Mouse (Mus musculus): ENCODE data around the gene Cerkl. TPM values are rescaled to one million over a fixed set of nuclear protein-coding genes. Genes with fewer than 3 reads are reported as not detected.
A peak's percentile ranks its signal among the peaks of the same experiment; 100 is the strongest.

The Cerkl gene
- polyA plus RNA-seq, 1 experiment from 2014 or later = 1.8 TPM

DNA sequence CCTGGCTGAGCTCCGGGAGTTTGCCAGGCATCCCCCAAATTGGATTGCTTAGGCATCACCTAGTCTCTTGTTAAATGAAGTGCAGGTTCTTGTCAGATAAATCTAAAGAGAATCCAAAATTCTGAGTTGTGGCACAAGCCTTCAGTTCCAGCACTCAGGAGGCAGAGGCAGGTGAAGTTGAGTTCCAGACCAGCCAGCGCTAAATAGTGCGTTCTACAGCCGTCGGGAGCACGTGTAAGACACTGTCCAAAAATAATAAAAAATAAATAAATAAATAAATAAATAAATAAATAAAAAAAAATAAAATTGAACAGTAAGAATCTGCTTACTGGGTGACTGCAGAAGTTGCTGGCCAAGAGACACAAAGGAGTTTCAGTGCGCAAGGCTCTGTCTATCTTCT lies 27.5 kb downstream of the Cerkl start:
- H3K36me3 ChIP-seq = no peaks in the 10 kb centered on the region
- no peak for DNase-seq (ENCODE audit: low spot score)
- no peaks in the 10 kb centered on the region for H3K9me3 ChIP-seq
- H3K4me1 ChIP-seq (replicated peaks) = peaks cover 18% of the 10 kb centered on the region; the same call in 1 of the 2 replicates
- peaks cover 34% of the 10 kb centered on the region for H3K27me3 ChIP-seq (ENCODE audit: insufficient read depth, poor library complexity, severe bottlenecking)
- H3K4me3 ChIP-seq = peak overlapping the region; percentile 66
- 9% methylated on average over 7 of the region's 7 CpGs for WGBS
- peak overlapping the region; percentile 83; the same call in 1 of the 2 replicates for H3K27ac ChIP-seq

DNA sequence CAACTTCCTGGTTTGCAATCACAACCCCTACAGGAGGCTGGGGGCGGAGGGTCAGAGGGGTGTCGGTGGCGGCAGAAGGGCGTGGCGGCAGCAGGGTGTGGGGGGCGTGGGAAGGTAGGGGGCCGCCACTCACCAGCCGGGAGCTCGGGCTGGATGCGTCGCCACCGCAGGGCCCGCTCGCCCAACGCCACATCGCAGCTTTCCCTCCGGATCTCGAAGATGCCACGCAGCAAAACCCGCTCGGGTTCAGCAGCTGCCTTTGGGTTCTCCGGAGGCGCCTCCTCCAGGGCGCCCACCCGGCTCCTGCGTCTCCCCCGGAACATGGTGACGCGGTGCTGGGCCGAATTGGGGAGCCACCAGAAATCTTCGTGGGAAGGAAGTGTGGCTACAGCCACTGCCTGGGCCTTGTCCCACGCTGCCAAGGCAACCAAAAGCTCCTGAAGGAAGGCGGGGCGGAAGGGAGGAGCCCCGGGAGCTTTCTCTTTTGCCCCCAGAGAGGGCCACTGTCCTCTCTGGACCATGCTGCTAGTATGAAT lies 27.9 kb downstream of the Cerkl start:
- DNase-seq (ENCODE audit: low spot score) = peak; percentile 58
- Histone ChIP-seq H3K9me3 (no peaks in the 10 kb centered on the region), H3K4me3 (peak overlapping the region; percentile 66), H3K4me1 (replicated peaks) (peaks cover 18% of the 10 kb centered on the region; the same call in 1 of the 2 replicates), H3K36me3 (no peaks in the 10 kb centered on the region), H3K27me3 (ENCODE audit: insufficient read depth, poor library complexity, severe bottlenecking) (peaks cover 34% of the 10 kb centered on the region), H3K27ac (peak overlapping the region; percentile 83)
- under 1% methylated on average over 35 of the region's 35 CpGs for WGBS

DNA sequence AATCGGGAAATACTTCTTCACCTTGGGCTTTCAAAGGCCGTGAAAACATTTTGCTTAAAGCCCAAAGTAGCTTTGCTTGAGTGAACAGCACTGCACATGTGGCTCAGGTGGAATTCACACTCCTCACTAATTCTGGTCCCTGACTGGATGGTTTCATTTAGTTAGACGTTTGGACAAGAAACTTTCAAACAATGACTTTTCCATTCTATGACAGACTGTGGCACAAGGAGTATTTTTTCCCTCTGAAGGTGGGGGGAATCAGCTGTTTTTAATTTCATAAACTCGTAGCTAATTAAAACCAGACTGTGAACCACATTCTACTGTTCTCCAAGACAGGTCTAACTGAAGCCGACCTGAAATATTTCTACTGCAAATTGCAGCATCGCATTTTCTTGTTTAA lies 28.6 kb downstream of the Cerkl start:
- no peak for DNase-seq (ENCODE audit: low spot score)
- Histone ChIP-seq H3K36me3 (no peaks in the 10 kb centered on the region), H3K27me3 (ENCODE audit: insufficient read depth, poor library complexity, severe bottlenecking) (peaks cover 34% of the 10 kb centered on the region), H3K4me3 (peak overlapping the region; percentile 66; the same call in 1 of the 2 replicates), H3K4me1 (replicated peaks) (peaks cover 18% of the 10 kb centered on the region; the same call in 1 of the 2 replicates), H3K27ac (no peak overlapping the region), H3K9me3 (no peaks in the 10 kb centered on the region)
- 30% methylated on average over 6 of the region's 6 CpGs for WGBS

DNA sequence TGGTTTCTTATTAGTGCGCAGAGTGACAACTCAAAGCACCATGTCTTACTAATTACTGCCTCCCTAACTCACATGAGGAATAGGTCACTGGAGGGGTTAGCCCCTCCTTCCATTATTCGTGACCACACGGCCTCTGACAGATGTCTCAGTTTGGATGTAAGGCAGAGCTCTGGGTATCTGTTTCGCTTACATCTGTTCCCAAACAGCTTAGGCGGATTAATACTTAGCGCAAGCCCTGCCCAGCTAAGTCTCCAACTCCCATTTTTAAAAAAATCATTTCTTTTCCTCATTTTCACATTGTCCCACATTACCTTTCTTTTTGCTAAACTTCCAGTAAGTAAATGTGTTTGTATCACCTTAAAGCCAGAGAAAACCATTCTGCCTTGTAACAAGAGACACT lies 34.9 kb downstream of the Cerkl start:
- no peaks in the 10 kb centered on the region for H3K9me3 ChIP-seq
- peaks cover 14% of the 10 kb centered on the region for H3K4me1 ChIP-seq (replicated peaks)
- 33% methylated on average over 6 of the region's 6 CpGs for WGBS
- H3K27ac ChIP-seq = no peak overlapping the region
- H3K36me3 ChIP-seq = no peaks in the 10 kb centered on the region
- no peak overlapping the region for H3K4me3 ChIP-seq
- DNase-seq (ENCODE audit: low spot score) = peak; percentile 37
- H3K27me3 ChIP-seq (ENCODE audit: insufficient read depth, poor library complexity, severe bottlenecking) = peaks cover 3% of the 10 kb centered on the region; the same call in 1 of the 2 replicates

GRCm38 (mm10) chr2:79414505-79414904 lies 42.1 kb downstream of the Cerkl start:
- WGBS = 84% methylated on average over 7 of the region's 7 CpGs
- no peak for DNase-seq (ENCODE audit: low spot score)
- Histone ChIP-seq H3K27ac (no peak overlapping the region; the same call in 1 of the 2 replicates), H3K27me3 (ENCODE audit: insufficient read depth, poor library complexity, severe bottlenecking) (no peaks in the 10 kb centered on the region), H3K36me3 (no peaks in the 10 kb centered on the region), H3K4me1 (replicated peaks) (peaks cover 3% of the 10 kb centered on the region; the same call in 1 of the 2 replicates), H3K9me3 (no peaks in the 10 kb centered on the region), H3K4me3 (no peak overlapping the region)

- Histone ChIP-seq H3K4me1 (replicated peaks) (peaks cover 3% of the 10 kb centered on the region; the same call in 1 of the 2 replicates), H3K9me3 (no peaks in the 10 kb centered on the region), H3K27me3 (ENCODE audit: insufficient read depth, poor library complexity, severe bottlenecking) (no peaks in the 10 kb centered on the region), H3K4me3 (no peak overlapping the region), H3K27ac (no peak overlapping the region), H3K36me3 (no peaks in the 10 kb centered on the region)
- DNase-seq (ENCODE audit: low spot score) = no peak
- 90% methylated on average over 3 of the region's 3 CpGs for WGBS
These were observed 45.7 kb downstream of the Cerkl start for GRCm38 (mm10) chr2:79410903-79411255.

DNA sequence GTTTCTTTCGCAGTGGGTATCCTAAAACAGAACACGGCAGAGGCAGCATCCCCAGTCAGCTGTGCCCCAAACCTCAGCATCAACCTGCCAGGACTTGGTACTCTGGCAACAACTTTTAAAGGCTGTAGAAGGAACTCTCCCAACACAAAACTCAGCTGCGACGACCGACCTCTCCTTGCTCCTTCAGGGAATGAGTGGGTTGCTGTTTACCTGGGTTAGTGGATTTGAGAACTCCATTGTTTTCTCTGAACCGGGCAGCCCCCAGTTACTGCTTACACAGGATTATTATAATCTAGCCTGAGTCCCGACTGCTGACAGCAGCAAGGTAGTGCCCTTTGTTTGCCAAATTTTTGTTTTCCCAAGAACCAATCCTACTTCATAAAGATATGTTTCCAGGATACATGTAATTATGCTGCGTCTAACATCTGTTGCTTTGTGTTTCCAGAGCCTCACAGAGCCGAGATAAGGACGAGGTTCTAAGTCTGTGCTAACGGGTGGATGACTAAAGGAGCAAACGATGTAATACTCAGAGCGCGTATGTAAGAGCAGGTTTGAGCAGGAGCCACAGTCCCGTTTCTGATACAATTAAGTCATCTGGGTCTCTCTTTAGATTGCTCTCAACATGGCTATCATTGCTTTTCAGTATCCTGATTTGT lies 46.2 kb downstream of the Cerkl start:
- no peak for DNase-seq (ENCODE audit: low spot score)
- H3K4me3 ChIP-seq = no peak overlapping the region
- H3K4me1 ChIP-seq (replicated peaks) = peaks cover 3% of the 10 kb centered on the region; the same call in 1 of the 2 replicates
- no peak overlapping the region for H3K27ac ChIP-seq
- no peaks in the 10 kb centered on the region for H3K27me3 ChIP-seq (ENCODE audit: insufficient read depth, poor library complexity, severe bottlenecking)
- no peaks in the 10 kb centered on the region for H3K9me3 ChIP-seq
- WGBS = 74% methylated on average over 15 of the region's 15 CpGs
- no peaks in the 10 kb centered on the region for H3K36me3 ChIP-seq

DNA sequence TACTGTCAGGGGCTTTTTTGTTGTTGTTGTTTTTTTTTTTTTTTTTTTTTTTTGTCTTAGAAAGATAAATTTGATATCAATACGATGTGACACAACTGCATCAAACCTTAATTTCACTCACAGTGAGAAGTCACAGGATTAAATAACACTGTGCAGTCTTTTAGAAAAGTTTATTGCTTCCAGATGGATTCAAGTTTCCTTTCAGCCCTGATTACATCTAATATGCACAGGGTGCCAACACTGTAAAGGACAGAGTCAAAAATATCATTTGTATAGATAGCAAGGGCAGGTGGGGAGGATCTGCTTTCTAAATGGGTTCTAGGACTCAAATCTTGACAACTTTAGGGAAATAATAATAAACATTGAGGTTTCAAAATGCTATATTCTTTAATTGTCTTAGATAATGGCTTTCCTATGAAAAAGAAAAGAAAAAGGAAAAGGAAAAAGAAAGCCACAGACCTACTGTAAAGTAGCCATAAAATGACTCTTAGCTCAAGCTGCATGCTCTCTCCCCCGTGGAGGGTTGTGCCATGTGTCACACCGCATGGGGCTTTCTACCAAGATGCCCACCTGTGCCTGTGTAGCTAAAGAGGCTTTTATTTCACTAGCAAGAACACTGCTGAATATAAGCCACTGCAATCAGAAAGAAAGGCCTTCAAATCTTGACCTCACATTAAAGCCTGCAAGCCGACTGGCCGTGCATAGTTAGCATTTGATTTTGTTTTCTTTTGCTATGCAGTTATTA lies 50.8 kb downstream of the Cerkl start:
- H3K27me3 ChIP-seq (ENCODE audit: insufficient read depth, poor library complexity, severe bottlenecking) = no peaks in the 10 kb centered on the region
- no peaks in the 10 kb centered on the region for H3K4me1 ChIP-seq (replicated peaks)
- no peaks in the 10 kb centered on the region for H3K9me3 ChIP-seq
- no peak overlapping the region for H3K4me3 ChIP-seq
- no peak overlapping the region for H3K27ac ChIP-seq
- no peaks in the 10 kb centered on the region for H3K36me3 ChIP-seq
- 76% methylated on average over 5 of the region's 5 CpGs for WGBS
- no peak for DNase-seq (ENCODE audit: low spot score)

DNA sequence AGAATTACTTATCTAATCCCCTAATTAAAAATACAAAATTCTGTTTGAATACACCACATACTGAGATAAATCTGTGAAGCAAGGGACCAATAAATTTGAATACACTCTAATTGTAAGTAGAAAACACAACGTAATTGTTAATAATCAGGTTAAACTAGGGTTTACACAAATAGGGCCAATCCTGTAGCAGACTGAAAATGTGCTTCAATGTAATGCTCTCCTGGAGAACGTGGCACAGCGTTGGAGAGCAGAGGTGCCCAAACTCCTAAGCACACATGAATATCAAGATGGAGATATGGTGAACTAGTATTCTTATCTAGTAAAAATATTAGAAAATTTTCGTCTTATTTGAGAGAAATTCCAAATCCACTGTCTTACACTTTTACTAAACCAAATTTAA lies 56.5 kb downstream of the Cerkl start:
- 79% methylated on average over 4 of the region's 4 CpGs for WGBS
- Histone ChIP-seq H3K4me1 (replicated peaks) (peaks cover 18% of the 10 kb centered on the region), H3K27ac (no peak overlapping the region), H3K4me3 (no peak overlapping the region), H3K27me3 (ENCODE audit: insufficient read depth, poor library complexity, severe bottlenecking) (no peaks in the 10 kb centered on the region), H3K9me3 (no peaks in the 10 kb centered on the region), H3K36me3 (no peaks in the 10 kb centered on the region)
- no peak for DNase-seq (ENCODE audit: low spot score)

GRCm38 (mm10) chr2:79399234-79400000 lies 57.2 kb downstream of the Cerkl start:
- peaks cover 18% of the 10 kb centered on the region for H3K4me1 ChIP-seq (replicated peaks)
- WGBS = 67% methylated on average over 8 of the region's 8 CpGs
- H3K27me3 ChIP-seq (ENCODE audit: insufficient read depth, poor library complexity, severe bottlenecking) = no peaks in the 10 kb centered on the region
- H3K36me3 ChIP-seq = no peaks in the 10 kb centered on the region
- no peak for DNase-seq (ENCODE audit: low spot score)
- no peak overlapping the region for H3K27ac ChIP-seq
- H3K4me3 ChIP-seq = no peak overlapping the region
- no peaks in the 10 kb centered on the region for H3K9me3 ChIP-seq

GRCm38 (mm10) chr2:79398831-79399230 lies 57.8 kb downstream of the Cerkl start:
- DNase-seq (ENCODE audit: low spot score) = no peak
- Histone ChIP-seq H3K4me3 (no peak overlapping the region), H3K9me3 (no peaks in the 10 kb centered on the region), H3K4me1 (replicated peaks) (peaks cover 18% of the 10 kb centered on the region), H3K27ac (no peak overlapping the region), H3K36me3 (no peaks in the 10 kb centered on the region), H3K27me3 (ENCODE audit: insufficient read depth, poor library complexity, severe bottlenecking) (no peaks in the 10 kb centered on the region)
- WGBS = 80% methylated on average over 5 of the region's 5 CpGs

DNA sequence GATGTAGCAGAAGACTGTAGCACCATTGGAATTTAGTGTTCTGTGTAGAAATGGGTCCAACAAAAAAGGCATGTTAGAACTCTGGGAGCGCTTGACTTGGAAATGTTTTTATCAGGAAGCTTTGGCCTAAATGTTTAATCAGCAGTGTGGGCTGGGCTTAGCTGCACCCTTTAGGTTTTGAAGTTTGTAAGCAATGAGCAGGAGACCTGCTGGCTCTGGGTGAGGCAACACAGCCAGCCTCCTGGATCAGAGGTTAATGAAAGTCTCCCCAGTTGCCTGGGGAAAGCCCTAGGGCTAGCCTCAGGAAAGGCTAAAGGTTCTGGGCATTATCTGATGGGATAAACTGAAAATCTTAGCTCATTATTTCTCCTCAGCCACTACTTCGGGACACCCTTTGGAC lies 58.2 kb downstream of the Cerkl start:
- 79% methylated on average over 2 of the region's 2 CpGs for WGBS
- no peak for DNase-seq (ENCODE audit: low spot score)
- Histone ChIP-seq H3K9me3 (no peaks in the 10 kb centered on the region), H3K4me1 (replicated peaks) (peaks cover 18% of the 10 kb centered on the region), H3K27ac (no peak overlapping the region), H3K27me3 (ENCODE audit: insufficient read depth, poor library complexity, severe bottlenecking) (no peaks in the 10 kb centered on the region), H3K4me3 (no peak overlapping the region), H3K36me3 (no peaks in the 10 kb centered on the region)

All from hindbrain, embryonic 10.5 days (tissue).